In the genomic region with DNA sequence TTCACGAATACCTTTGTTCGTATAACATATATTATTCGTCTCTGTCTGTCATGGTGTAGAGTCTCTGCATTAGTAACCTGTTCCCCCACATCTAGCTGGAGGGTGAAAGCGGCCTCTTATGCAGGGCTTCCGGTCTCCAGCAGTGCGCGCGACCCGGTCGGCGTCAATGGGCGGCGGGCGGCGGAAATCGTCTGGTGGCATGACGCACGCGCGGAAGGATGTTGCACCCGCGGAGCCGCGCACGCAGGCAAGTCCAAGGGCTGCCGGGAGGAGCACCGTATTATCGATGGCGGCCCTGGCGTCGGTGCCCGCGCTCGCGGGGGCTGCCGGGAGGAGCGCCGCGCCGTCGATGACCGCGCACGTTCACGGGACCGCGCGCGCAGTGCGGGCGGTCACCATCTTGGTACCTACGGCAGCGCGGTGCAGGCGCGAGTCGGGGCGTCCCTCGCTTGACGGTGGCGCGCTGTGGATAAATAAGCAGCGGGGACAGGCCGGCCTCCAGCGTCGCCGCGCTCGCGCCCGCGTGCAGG, we compare ENCODE assay signal across 7 mouse cellular contexts. TPM values are rescaled to one million over a fixed set of nuclear protein-coding genes. Genes with fewer than 3 reads are reported as not detected.
DNase-seq lines count a peak whose midpoint lies in the region; ATAC-seq and TF ChIP-seq lines count a peak whose summit lies in the region.

A gene (plus strand): TSS at position 395 of the 530 bp plus-strand sequence.

- peak within 1 kb of the TSS; percentile 90 for H3K4me3 ChIP-seq in embryonic facial prominence, embryonic 10.5 days
- peak within 1 kb of the TSS; percentile 79 for H3K4me3 ChIP-seq in intestine, postnatal 0 days (ENCODE audit: low read depth, low read length)
- peak within 1 kb of the TSS; percentile 83 for H3K4me3 ChIP-seq in midbrain, embryonic 12.5 days
- H3K4me3 ChIP-seq in small intestine, adult 2 months (ENCODE audit: low read depth, low read length) = peak within 1 kb of the TSS; percentile 81

- H3K9me3 ChIP-seq in embryonic facial prominence, embryonic 10.5 days = no peaks in the 10 kb centered on the region
- no peaks in the 10 kb centered on the region for H3K9me3 ChIP-seq in intestine, postnatal 0 days (ENCODE audit: control insufficient read depth)
- no peaks in the 10 kb centered on the region for H3K9me3 ChIP-seq in midbrain, embryonic 12.5 days

- H3K36me3 ChIP-seq in embryonic facial prominence, embryonic 10.5 days (replicated peaks) = peaks cover 28% of the 10 kb centered on the region
- no peaks in the 10 kb centered on the region for H3K36me3 ChIP-seq in intestine, postnatal 0 days (ENCODE audit: control insufficient read depth, insufficient read depth)
- no peaks in the 10 kb centered on the region; the same call in 1 of the 2 replicates for H3K36me3 ChIP-seq in midbrain, embryonic 12.5 days
- peaks cover 4% of the 10 kb centered on the region; the same call in 1 of the 2 replicates for H3K36me3 ChIP-seq in small intestine, adult 2 months (ENCODE audit: control insufficient read depth, insufficient read depth, low read length)

- peak within 1 kb of the TSS; percentile 91 for H3K27ac ChIP-seq in embryonic facial prominence, embryonic 10.5 days (replicated peaks)
- H3K27ac ChIP-seq in intestine, postnatal 0 days (ENCODE audit: low read depth, low read length) = peak within 1 kb of the TSS; percentile 91
- H3K27ac ChIP-seq in midbrain, embryonic 12.5 days (replicated peaks) = peak within 1 kb of the TSS; percentile 92
- H3K27ac ChIP-seq in small intestine, adult 2 months (ENCODE audit: insufficient read depth, low read depth, low read length) = peak within 1 kb of the TSS; percentile 79

- TF ChIP-seq POLR2A in small intestine, adult 2 months (IDR thresholded peaks at IDR 0.05; ENCODE audit: low read depth, low read length) = 0 out of 2 replicates have a peak, but pooled peaks have one; percentile 39

- under 1% methylated on average over 72 of the region's 72 CpGs for WGBS in embryonic facial prominence, embryonic 10.5 days
- under 1% methylated on average over 72 of the region's 72 CpGs for WGBS in intestine, postnatal 0 days
- WGBS in midbrain, embryonic 12.5 days = under 1% methylated on average over 72 of the region's 72 CpGs
- WGBS in small intestine, adult 2 months = under 1% methylated on average over 72 of the region's 72 CpGs

- DNase-seq in adrenal gland, postnatal 10 days = peak; percentile 98
- peak; percentile 99 for DNase-seq in embryonic facial prominence, embryonic 10.5 days (ENCODE audit: low spot score)
- DNase-seq in gonadal fat pad, adult 2 months (ENCODE audit: low read depth) = peak; percentile 55
- DNase-seq in left cerebral cortex, postnatal 4 days = peak; percentile 99

- peak; percentile 98 for ATAC-seq in intestine, postnatal 0 days
- ATAC-seq in midbrain, embryonic 12.5 days (ENCODE audit: low FRiP score, low read depth) = peak; percentile 97

- H3K27me3 ChIP-seq in embryonic facial prominence, embryonic 10.5 days (replicated peaks; ENCODE audit: low read depth, poor library complexity, severe bottlenecking) = no peaks in the 10 kb centered on the region
- no peaks in the 10 kb centered on the region for H3K27me3 ChIP-seq in intestine, postnatal 0 days (replicated peaks; ENCODE audit: control insufficient read depth, insufficient read depth, low read length)
- no peaks in the 10 kb centered on the region for H3K27me3 ChIP-seq in midbrain, embryonic 12.5 days
- H3K27me3 ChIP-seq in small intestine, adult 2 months (ENCODE audit: control insufficient read depth, insufficient read depth, low read length) = no peaks in the 10 kb centered on the region

- intact Hi-C loops in left cerebral cortex, postnatal 4 days (cut with DNase I) = no loop called here

- H3K9ac ChIP-seq in intestine, postnatal 0 days (ENCODE audit: low read depth, low read length) = peak within 1 kb of the TSS; percentile 57
- H3K9ac ChIP-seq in midbrain, embryonic 12.5 days (replicated peaks) = peak within 1 kb of the TSS; percentile 86

- TF ChIP-seq CTCF in intestine, postnatal 0 days (IDR thresholded peaks at IDR 0.05; ENCODE audit: low read depth) = 0 out of 2 replicates have a peak, but pooled peaks have one; percentile 5
- TF ChIP-seq CTCF in small intestine, adult 2 months (IDR thresholded peaks at IDR 0.05; ENCODE audit: extremely low read depth, insufficient read length, insufficient replicate concordance, low read depth, low read length) = no peak

- peak within 1 kb of the TSS; percentile 96 for H3K4me2 ChIP-seq in intestine, postnatal 0 days (replicated peaks; ENCODE audit: low read depth)
- peak within 1 kb of the TSS; percentile 88 for H3K4me2 ChIP-seq in midbrain, embryonic 12.5 days (replicated peaks)

- peaks cover 11% of the 10 kb centered on the region for H3K4me1 ChIP-seq in embryonic facial prominence, embryonic 10.5 days
- 0 out of 2 replicates have a peak, but pooled peaks cover 5% of the 10 kb centered on the region for H3K4me1 ChIP-seq in intestine, postnatal 0 days (replicated peaks; ENCODE audit: control insufficient read depth, insufficient read depth, low read length)
- peaks cover 14% of the 10 kb centered on the region for H3K4me1 ChIP-seq in midbrain, embryonic 12.5 days
- peaks cover 4% of the 10 kb centered on the region for H3K4me1 ChIP-seq in small intestine, adult 2 months (ENCODE audit: control insufficient read depth, insufficient read depth, insufficient read length, low read length)

RNA-seq across cellular contexts. Expression of the gene that starts here (rescaled TPM):
- total RNA-seq in adrenal gland, postnatal 10 days (2021) = 10 to 100 TPM; 43.1 to 48.6 TPM
- polyA plus RNA-seq in embryonic facial prominence, embryonic 10.5 days (2016; fragmentation: Nextera tagmentation; extraction: Ambion mirVana) = 29.9 and 31.9 TPM in 2 replicates
- 16.0 and 16.8 TPM in 2 replicates for polyA plus RNA-seq in gonadal fat pad, adult 2 months (2012; rRNA removed)
- polyA plus RNA-seq in intestine, postnatal 0 days (2015; fragmentation: Nextera tagmentation; extraction: Ambion mirVana) = 11.7 and 13.4 TPM in 2 replicates
- 10 to 100 TPM; 92.1 to 93.5 TPM for total RNA-seq in left cerebral cortex, postnatal 4 days (2021)
- 43.6 and 47.6 TPM in 2 replicates for polyA plus RNA-seq in midbrain, embryonic 12.5 days (2016; fragmentation: Nextera tagmentation; extraction: Ambion mirVana)
- polyA plus RNA-seq in small intestine, adult 2 months (2012; rRNA removed) = 3.0 and 6.3 TPM in 2 replicates

Comparison
In these comparisons a context has a peak if more than half of its experiments do, and no peak if none do; other contexts are left out.
1. Peak in every context shown above with its lines: DNase-seq, ATAC-seq, H3K4me3 ChIP-seq and H3K27ac ChIP-seq.